Mouse (Mus musculus) lung, postnatal 0 days (tissue): ENCODE measurements around the gene Gm26938.

Experiments
- CTCF ChIP-seq: IDR thresholded peaks from 2 replicates; pipeline ENCODE4 v1.5.1; 2016; ENCODE audit warnings: antibody characterized with exemption, mild to moderate bottlenecking
- EP300 ChIP-seq: IDR thresholded peaks from 2 replicates; pipeline ENCODE4 v1.6.1; 2016; ENCODE audit warnings: antibody characterized with exemption, mild to moderate bottlenecking, control low read depth

- no peak for TF ChIP-seq CTCF
- TF ChIP-seq EP300, result no peak
Measured at GRCm38 (mm10) chr5:139849626-139850320, 23.6 kb upstream of the Gm26938 start.
